Mouse (Mus musculus): ENCODE measurements at regions not wholly inside any gene's neighbourhood (a gene's known extent, or its start where the extent isn't known, plus 50 kb on each side); places are given as distances from the start of the nearest gene placed in this dataset.
"Not testable (repeated sequence)": the region's sequence is repeated elsewhere in the genome, so short reads cannot be mapped to it uniquely, and the experiment has no call there.

DNA sequence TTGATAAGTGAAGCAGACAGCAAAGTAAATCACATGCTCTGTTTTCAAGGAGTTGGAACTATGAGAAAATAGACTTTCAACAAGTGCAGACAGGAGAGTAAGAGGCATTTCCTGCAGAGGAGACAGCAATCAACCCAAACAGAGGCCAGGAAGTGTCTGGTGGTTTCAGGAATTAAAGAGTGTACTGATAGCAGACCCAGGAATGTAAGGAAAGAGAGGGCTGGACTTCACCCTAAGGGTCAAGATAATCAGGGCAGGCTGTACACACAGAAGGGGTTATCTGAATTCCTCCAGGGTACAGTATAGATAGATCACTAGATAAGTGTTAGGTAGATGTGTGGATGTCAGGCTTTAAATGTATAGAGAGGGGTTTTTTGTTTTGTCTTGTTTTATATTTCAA, 123.6 kb upstream of the Emcn start:
- DNase-seq (ENCODE audit: low spot score in 2 of 2), result no peak

DNA sequence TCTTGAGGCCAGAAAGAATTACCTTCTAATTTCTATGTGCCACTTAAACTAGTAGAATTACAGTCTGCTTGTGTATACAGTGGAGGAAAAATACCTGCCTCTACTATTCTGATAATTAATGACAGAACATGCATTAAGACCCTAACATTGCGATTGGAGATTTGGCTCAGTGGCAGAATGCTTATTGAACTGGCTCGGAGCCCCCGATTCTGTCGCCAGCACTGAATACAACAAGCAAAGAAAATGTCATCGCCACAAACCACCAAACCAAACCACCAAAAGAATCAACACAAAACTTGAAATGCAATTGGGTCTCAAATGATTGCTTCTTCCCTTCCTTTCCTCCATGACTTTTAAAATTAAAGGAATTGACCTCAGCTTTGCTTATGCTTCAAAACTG, 122.9 kb upstream of the Emcn start:
- DNase-seq (ENCODE audit: low spot score in 2 of 2), result no peak

- no peak for DNase-seq (ENCODE audit: low spot score in 2 of 2)
Measured at GRCm38 (mm10) chr3:137226151-137226550, 114.7 kb upstream of the Emcn start.

- no peak for DNase-seq (ENCODE audit: low spot score in 2 of 2)
Measured at GRCm38 (mm10) chr3:137227122-137227838, 113.6 kb upstream of the Emcn start.

DNA sequence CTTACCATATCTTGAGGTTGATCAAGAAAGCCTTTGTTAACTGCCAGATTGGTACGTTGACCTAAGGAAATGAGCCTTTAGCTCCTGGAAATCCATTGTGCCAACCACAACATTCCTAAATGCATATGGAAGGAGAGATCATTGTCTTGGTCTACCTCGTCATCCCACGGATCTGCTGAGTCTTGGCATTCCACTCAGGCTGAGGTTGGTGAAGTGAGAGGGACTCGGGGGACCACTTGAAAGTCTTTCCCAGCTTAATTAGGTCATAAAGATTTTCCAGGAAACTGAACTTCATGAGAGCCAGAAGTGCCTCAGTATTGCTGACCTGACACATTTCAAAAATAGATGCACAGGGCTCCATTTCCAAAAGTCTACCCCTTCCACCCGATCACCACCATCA, 112.5 kb upstream of the Emcn start:
- DNase-seq (ENCODE audit: low spot score in 2 of 2), result no peak

- no peak for DNase-seq (ENCODE audit: low spot score in 2 of 2)
Measured at GRCm38 (mm10) chr3:137242877-137243276, 98.0 kb upstream of the Emcn start.

DNA sequence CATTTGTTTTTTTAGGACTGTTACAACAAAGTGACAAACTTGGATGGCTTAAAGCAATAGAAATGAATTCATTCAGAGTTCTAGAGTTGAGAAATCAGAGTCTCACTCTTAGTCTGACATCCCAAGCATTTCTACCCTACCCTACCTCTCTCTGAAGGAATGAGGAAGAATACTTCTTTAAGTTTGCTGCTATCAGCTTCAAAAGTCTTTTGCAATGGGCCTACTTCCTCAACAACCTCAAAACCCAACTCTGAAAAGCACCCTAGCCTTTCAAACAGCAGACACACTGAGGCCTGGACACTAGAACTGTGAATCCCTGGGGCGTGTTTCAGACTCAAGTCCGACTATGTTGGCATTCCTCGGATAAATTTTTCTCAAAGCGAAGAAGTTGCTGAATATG, 77.0 kb upstream of the Emcn start:
- DNase-seq (ENCODE audit: low spot score in 2 of 2), result no peak

- DNase-seq (ENCODE audit: low spot score in 2 of 2), result no peak
Measured at GRCm38 (mm10) chr3:137267752-137268151, 73.1 kb upstream of the Emcn start.

DNA sequence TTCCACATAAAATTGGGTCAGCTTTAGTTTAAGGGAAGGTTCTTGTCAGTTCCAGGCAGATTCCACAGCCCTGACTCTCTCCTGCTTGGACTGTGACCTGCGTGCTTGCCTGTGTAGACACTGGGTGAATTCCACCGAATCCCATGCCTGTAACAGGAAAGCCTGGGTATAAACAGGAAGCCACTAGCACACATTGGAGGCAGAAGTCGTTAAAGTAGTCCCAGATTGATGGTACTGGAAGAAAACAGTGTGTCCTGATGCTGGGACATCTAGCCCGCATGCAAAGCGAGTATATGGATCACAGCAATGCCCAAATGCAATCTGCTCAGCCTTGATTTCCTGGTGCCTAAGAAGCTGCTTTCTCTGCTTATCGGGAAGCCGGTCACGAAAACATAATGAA, 65.4 kb upstream of the Emcn start:
- DNase-seq (ENCODE audit: low spot score in 2 of 2), result peak in 1 of 2 experiments; percentile 11

GRCm38 (mm10) chr3:137279284-137279683, 61.6 kb upstream of the Emcn start:
- DNase-seq (ENCODE audit: low spot score in 2 of 2), result peak in 1 of 2 experiments; percentile 46

DNA sequence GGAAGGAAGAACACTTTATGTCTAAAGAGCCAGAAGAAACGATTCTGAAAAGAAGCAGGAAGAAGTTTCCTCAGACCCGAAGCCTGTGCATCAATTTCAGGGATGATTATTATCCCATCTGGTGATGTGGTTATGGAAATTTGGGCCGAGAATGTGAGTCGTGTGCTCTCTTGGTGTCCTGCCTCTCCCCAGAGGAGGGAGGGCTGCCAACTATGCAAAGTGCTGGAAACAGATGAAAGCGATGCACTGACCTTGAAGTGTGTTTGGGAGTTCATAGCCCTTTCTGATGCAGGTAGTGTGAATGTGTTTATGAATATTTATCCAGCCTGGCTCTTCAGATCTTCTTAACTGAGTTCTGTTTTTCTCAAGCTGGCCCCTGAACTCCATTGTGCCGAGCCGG, 59.8 kb upstream of the Emcn start:
- peak in 1 of 2 experiments; percentile 35 for DNase-seq (ENCODE audit: low spot score in 2 of 2)

- DNase-seq (ENCODE audit: low spot score in 2 of 2), result not testable (repeated sequence)
Measured at GRCm38 (mm10) chr3:137287558-137287957, 53.3 kb upstream of the Emcn start.

GRCm38 (mm10) chr3:137288301-137288942, 52.4 kb upstream of the Emcn start:
- DNase-seq (ENCODE audit: low spot score in 2 of 2), result no peak

DNA sequence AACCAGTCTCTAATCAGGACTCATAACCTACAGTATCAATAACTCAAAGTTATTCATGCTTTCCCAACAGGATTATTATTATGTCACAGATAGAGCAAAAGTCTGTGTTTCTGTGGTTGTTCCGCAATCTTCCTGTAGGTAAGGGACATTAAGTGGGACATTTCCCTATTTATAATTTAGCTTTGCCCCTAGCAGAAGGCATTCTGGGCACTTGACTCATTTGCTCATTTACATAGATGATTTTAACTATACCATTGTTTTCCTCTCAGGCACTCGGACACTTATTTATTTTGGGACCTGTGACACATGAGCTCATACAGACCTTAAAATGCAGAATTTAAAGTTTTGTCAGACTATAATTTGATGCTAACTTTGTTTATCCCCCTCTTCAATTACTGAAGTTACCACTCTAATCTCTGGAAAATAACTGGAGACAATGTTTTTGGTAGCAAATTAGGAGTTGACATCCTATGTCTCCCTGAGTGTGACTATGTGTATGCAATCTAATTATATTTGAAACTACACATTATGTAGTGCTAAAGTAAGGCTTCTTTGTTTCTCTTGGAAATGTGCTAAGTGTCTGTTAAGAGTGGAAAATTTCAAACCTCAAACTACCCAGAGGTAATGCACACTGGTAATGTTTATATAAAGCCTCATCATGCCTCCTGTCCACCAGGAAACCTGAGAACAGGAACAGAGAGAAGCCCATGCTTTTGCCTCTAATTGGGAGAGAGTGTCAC, 51.8 kb upstream of the Emcn start:
- DNase-seq (ENCODE audit: low spot score in 2 of 2), result no peak

- no peak for DNase-seq (ENCODE audit: low spot score in 2 of 2)
Measured at GRCm38 (mm10) chr3:137289683-137289984, 51.2 kb upstream of the Emcn start.

All from layer of hippocampus, postnatal 14 days (tissue).